Mouse (Mus musculus) neural tube, embryonic 12.5 days (tissue): ENCODE measurements at regions not wholly inside any gene's neighbourhood (a gene's known extent, or its start where the extent isn't known, plus 50 kb on each side); places are given as distances from the start of the nearest gene placed in this dataset.
"Not testable (repeated sequence)": the region's sequence is repeated elsewhere in the genome, so short reads cannot be mapped to it uniquely, and the experiment has no call there.

Experiments used
- ATAC-seq: fragments of 200-750 bp; cut with Nextera tagmentation; 2 replicates; pipeline ENCODE4 v1.8.0; 2017; ENCODE audit warnings: low read depth, mild to moderate bottlenecking, moderate TSS enrichment, moderate library complexity; ENCODE audit not compliant: low FRiP score
- H3K27ac ChIP-seq: fragments of 300-500 bp; sonication (generic); 2 replicates; pipeline ENCODE4 v1.5.1; 2016
- H3K27me3 ChIP-seq: fragments of 300-500 bp; sonication (generic); replicated peaks from 2 replicates; pipeline ENCODE4 v1.6.1; 2016; ENCODE audit warnings: mild to moderate bottlenecking
- H3K36me3 ChIP-seq: fragments of 300-500 bp; sonication (generic); 2 replicates; pipeline ENCODE4 v1.6.1; 2016; ENCODE audit warnings: mild to moderate bottlenecking
- H3K4me1 ChIP-seq: fragments of 300-500 bp; sonication (generic); 2 replicates; pipeline ENCODE4 v1.6.1; 2016
- H3K4me2 ChIP-seq: fragments of 300-500 bp; sonication (generic); replicated peaks from 2 replicates; pipeline ENCODE4 v1.6.1; 2016; ENCODE audit warnings: mild to moderate bottlenecking
- H3K4me3 ChIP-seq: fragments of 300-500 bp; sonication (generic); 2 replicates; pipeline ENCODE4 v1.5.1; 2016
- H3K9ac ChIP-seq: fragments of 300-500 bp; sonication (generic); 2 replicates; pipeline ENCODE4 v1.6.1; 2016; ENCODE audit warnings: mild to moderate bottlenecking
- H3K9me3 ChIP-seq: fragments of 300-500 bp; sonication (generic); 2 replicates; pipeline ENCODE4 v1.6.1; 2016; ENCODE audit warnings: mild to moderate bottlenecking
- whole genome bisulfite sequencing: fragments of 180-500 bp; shearing (Covaris S2); methylation state at CpG from one replicate; pipeline ENCODE4 v1.1.7; 2016; 5-methylcytosine and 5-hydroxymethylcytosine counted together

DNA sequence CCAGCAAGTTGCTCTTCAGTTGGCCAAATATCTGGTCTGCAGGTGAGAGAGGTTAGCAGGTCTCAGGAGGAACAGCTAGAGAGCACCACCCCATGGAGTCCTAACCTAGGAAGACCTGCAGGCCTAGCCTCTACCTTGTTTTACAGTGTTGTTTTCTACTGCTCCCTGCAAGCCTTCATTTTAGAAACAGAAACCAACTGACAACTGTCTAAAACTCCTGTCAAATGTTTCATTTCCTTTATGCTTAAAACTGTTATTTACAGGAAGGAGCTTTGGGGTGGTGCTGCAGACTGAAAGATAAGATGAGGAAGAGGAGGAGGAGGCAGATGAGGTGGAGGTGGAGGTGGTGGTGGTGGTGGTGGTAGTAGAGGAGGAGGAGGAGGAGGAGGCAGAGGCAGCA is 96.6 kb upstream of the Selenop start:
- Histone ChIP-seq H3K4me2 (no peak overlapping the region), H3K27ac (no peak overlapping the region), H3K4me1 (no peaks in the 10 kb centered on the region), H3K4me3 (no peak overlapping the region), H3K36me3 (no peaks in the 10 kb centered on the region), H3K27me3 (no peaks in the 10 kb centered on the region), H3K9me3 (0 out of 2 replicates have a peak, but pooled peaks cover 3% of the 10 kb centered on the region), H3K9ac (no peak overlapping the region)
- ATAC-seq = no peak

DNA sequence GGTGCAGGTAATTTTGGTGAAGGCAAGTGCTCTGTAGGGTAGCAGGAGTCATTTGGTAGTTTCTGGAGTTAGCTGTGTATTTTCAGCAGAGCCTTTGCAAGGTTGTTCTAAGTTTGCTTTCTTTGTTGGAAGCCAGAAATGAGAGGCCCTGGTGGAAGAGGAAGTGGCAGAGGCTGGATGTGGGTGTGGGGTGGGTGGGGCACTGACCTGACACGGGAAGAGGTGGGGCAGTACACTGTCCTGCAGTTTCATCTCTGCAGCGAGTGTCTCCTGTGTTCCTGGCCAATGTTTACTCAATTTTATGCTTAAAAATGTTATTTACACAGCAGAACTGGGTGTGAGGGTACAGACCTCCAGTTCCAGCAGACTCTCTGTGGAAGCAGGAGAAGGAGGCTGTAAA is 94.3 kb upstream of the Selenop start:
- WGBS = 82% methylated on average over 2 of the region's 2 CpGs
- Histone ChIP-seq H3K27me3 (no peaks in the 10 kb centered on the region), H3K4me1 (no peaks in the 10 kb centered on the region), H3K4me3 (no peak overlapping the region), H3K9me3 (0 out of 2 replicates have a peak, but pooled peaks cover 3% of the 10 kb centered on the region), H3K27ac (no peak overlapping the region), H3K4me2 (no peak overlapping the region), H3K36me3 (no peaks in the 10 kb centered on the region), H3K9ac (no peak overlapping the region)
- no peak for ATAC-seq

DNA sequence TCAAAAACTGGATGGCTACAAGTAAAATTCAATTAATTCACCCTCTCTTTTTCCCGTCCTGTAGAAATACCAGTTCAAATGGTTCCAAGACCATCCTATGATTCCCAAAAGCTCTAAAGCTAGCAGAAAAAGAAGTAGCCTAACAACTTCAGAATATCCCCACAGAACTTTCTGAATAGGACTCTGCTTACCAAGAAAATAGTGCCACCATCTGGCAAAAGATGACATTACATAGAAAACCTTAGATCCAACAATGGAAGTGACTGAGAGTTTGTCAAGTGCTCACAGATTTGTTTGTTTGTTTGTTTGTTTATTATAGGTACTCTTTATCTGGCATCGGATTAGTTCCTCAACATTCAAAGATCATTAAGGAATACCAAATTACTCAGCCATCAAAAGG is 93.5 kb upstream of the Selenop start:
- no peak overlapping the region for H3K9ac ChIP-seq
- no peaks in the 10 kb centered on the region for H3K27me3 ChIP-seq
- no peak overlapping the region for H3K4me2 ChIP-seq
- no peak overlapping the region for H3K4me3 ChIP-seq
- WGBS = 52% methylated on average over 2 of the region's 2 CpGs
- ATAC-seq = no peak
- H3K36me3 ChIP-seq = no peaks in the 10 kb centered on the region
- 0 out of 2 replicates have a peak, but pooled peaks cover 3% of the 10 kb centered on the region for H3K9me3 ChIP-seq
- no peaks in the 10 kb centered on the region for H3K4me1 ChIP-seq
- no peak overlapping the region for H3K27ac ChIP-seq

DNA sequence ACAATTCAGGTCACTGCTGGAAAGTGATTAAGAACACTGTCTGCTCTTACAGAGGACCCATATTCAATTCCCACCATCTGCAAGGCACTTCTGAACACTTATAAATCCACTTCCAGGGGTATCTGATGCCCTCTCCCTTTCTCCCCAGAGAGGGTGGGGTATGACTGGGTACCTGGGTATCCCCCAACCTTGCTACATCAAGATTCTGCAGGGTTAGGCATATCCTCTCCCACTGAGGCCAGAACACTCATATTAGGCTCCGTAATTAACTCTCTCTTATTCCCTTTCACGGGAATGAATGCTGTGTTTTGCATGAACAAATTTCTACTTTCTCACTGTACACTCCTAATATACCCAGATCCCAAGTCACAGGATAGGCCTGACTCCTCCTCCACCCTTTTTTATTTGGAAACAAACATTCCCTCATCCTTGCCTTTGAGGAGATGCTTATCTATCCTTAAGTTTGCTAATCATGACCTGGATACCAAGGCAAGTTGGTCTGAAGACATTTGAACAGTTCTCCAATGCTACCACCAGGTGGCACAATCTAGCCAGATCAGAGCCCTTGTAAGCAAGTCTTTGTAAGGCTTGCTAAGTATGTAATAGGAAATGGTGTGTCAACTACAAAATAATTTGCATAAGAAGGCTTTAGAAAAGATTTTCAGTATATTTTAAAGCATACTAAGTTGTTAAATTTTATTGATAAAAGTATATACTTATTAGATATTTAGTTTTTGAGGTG is 66.3 kb upstream of the Selenop start:
- H3K9ac ChIP-seq = no peak overlapping the region
- H3K27me3 ChIP-seq = no peaks in the 10 kb centered on the region
- no peak overlapping the region for H3K27ac ChIP-seq
- H3K4me1 ChIP-seq = no peaks in the 10 kb centered on the region
- 88% methylated on average over 2 of the region's 2 CpGs for WGBS
- H3K36me3 ChIP-seq = no peaks in the 10 kb centered on the region
- peak; percentile 76 for ATAC-seq
- no peaks in the 10 kb centered on the region for H3K9me3 ChIP-seq
- H3K4me2 ChIP-seq = no peak overlapping the region
- H3K4me3 ChIP-seq = no peak overlapping the region

DNA sequence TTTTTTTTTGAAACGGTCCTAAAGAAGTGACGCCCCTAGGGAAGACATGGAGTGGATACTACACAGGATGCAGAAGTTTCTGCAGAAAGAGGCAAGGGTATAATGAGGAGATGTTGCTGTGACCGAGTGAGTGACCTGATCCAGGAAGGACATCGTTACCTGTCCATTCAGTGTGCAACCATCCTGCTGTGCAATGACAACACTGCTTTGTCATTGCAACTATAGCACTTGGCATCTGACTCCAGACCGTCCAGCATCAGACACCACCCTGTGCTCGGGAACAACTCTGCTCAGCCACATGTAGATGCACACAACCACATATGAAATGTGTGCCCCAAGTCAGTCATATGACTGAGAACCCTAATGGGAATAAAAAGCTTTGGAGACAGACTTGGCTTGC is 62.8 kb upstream of the Selenop start:
- ATAC-seq = no peak
- Histone ChIP-seq H3K27me3 (no peaks in the 10 kb centered on the region), H3K4me3 (no peak overlapping the region), H3K27ac (no peak overlapping the region), H3K4me2 (no peak overlapping the region), H3K4me1 (no peaks in the 10 kb centered on the region), H3K36me3 (no peaks in the 10 kb centered on the region), H3K9me3 (0 out of 2 replicates have a peak, but pooled peaks cover 4% of the 10 kb centered on the region), H3K9ac (no peak overlapping the region)
- 85% methylated on average over 6 of the region's 6 CpGs for WGBS

DNA sequence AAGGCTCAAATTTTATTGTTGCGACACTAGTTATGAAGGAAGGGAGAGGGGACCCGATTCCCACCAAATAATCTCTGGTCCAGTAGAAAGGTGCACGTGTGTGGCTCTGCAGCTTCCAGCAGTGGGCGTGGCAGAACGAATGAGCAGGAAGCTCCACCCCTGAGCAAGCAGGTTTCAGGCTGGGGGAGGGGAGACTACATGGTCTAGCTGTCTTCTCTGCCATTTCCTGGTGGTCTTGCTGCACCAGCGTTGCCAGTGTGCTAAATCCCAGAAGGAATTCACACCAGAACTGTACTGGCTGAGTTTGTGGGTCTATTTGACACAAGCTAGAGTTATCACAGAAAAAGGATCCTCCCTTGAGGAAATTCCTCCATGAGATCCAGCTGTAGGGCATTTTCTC is 62.3 kb upstream of the Selenop start:
- not testable (repeated sequence) for ATAC-seq

DNA sequence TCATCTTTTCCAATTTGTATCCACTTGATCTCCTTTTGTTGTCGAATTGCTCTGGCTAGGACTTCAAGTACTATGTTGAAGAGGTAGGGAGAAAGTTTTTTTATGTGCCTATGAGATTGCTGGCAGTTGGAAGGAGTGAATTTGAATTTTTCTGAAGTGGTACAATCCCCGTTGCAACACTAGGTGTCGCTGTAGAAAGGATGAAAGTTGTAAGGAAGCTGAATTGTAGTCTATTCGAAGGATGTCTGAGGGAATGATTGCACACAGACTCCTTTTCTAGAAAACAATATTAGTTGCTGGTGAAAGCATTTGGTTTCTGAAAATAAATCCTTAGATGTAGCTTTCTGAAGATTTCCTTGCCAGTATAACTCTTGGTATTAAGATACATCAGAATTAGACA is 54.6 kb upstream of the Selenop start:
- no peak overlapping the region for H3K4me3 ChIP-seq
- 5% methylated on average over 4 of the region's 4 CpGs for WGBS
- H3K9me3 ChIP-seq = no peaks in the 10 kb centered on the region
- H3K36me3 ChIP-seq = no peaks in the 10 kb centered on the region
- no peaks in the 10 kb centered on the region for H3K4me1 ChIP-seq
- no peaks in the 10 kb centered on the region for H3K27me3 ChIP-seq
- no peak overlapping the region for H3K4me2 ChIP-seq
- H3K27ac ChIP-seq = no peak overlapping the region
- H3K9ac ChIP-seq = no peak overlapping the region
- ATAC-seq = no peak

More for the DNA sequence above, 62.3 kb upstream of the Selenop start:
- H3K9me3 ChIP-seq, H3K27me3 ChIP-seq, H3K4me1 ChIP-seq, H3K4me2 ChIP-seq, H3K27ac ChIP-seq, H3K36me3 ChIP-seq, H3K4me3 ChIP-seq, H3K9ac ChIP-seq: not testable (repeated sequence)
- WGBS = 70% methylated on average over 6 of the region's 6 CpGs

DNA sequence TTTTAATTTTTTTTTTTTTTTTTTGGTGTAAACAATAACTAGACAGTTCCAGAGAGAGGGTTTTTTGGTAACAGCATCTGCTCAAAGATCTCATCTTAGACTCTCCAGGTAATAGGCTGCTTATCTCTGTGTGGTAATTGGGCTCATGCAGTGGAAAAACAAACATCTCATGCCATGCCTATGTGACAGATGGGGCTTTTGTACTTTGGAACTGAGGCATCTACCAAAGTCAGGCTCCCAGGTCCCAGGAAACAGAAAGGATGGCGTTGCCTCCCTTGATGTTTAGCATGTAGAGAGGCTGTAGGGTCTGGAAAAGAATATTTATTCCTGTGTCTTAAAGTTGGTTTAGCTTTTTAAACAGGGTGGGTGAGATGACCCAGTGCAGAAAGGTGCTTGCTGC is 53.1 kb upstream of the Selenop start:
- no peak overlapping the region for H3K4me3 ChIP-seq
- H3K9me3 ChIP-seq = no peaks in the 10 kb centered on the region
- H3K36me3 ChIP-seq = no peaks in the 10 kb centered on the region
- no peak for ATAC-seq
- H3K4me2 ChIP-seq = no peak overlapping the region
- H3K4me1 ChIP-seq = no peaks in the 10 kb centered on the region
- no peaks in the 10 kb centered on the region for H3K27me3 ChIP-seq
- WGBS = 35% methylated on average over 1 of the region's 1 CpGs
- no peak overlapping the region for H3K27ac ChIP-seq
- no peak overlapping the region for H3K9ac ChIP-seq
